Mouse (Mus musculus): ENCODE results near the gene Enpp5. TPM values are rescaled to one million over a fixed set of nuclear protein-coding genes. Genes with fewer than 3 reads are reported as not detected.

Gene Enpp5
- 33.9 TPM for polyA plus RNA-seq (2014; fragmentation: Illumina TruSeq; extraction: RNeasy Lipid Tissue Mini Kit (QIAGEN cat#74804); ENCODE audit: insufficient read depth, low read depth, low replicate concordance)

GRCm38 (mm10) chr17:44078631-44079350 lies at the start of gene Enpp5:
TSS of gene Enpp5 (plus strand) at chr17:44078813.

GRCm38 (mm10) chr17:44105287-44106138 lies 26.9 kb downstream of the Enpp5 start, which contains the start of gene Enpp4:
TSS of gene Enpp4 (minus strand) at chr17:44105809.

Other genes with a start within 250 kb of the Enpp5 start
- 15.3 TPM for gene Enpp4, start 27.0 kb downstream of the Enpp5 start, polyA plus RNA-seq (2014; fragmentation: Illumina TruSeq; extraction: RNeasy Lipid Tissue Mini Kit (QIAGEN cat#74804); ENCODE audit: insufficient read depth, low read depth, low replicate concordance)
- 132 TPM for gene Clic5, start 109.8 kb downstream of the Enpp5 start, polyA plus RNA-seq (2014; fragmentation: Illumina TruSeq; extraction: RNeasy Lipid Tissue Mini Kit (QIAGEN cat#74804); ENCODE audit: insufficient read depth, low read depth, low replicate concordance)